Mouse (Mus musculus): Measurements from ENCODE around the gene Rab19. TPM values are rescaled to one million over a fixed set of nuclear protein-coding genes. Genes with fewer than 3 reads are reported as not detected.
"Not testable (repeated sequence)": the region's sequence is repeated elsewhere in the genome, so short reads cannot be mapped to it uniquely, and the experiment has no call there.

Gene Rab19
- polyA plus RNA-seq, 1 experiment from 2014 or later: 5.1 TPM

DNA sequence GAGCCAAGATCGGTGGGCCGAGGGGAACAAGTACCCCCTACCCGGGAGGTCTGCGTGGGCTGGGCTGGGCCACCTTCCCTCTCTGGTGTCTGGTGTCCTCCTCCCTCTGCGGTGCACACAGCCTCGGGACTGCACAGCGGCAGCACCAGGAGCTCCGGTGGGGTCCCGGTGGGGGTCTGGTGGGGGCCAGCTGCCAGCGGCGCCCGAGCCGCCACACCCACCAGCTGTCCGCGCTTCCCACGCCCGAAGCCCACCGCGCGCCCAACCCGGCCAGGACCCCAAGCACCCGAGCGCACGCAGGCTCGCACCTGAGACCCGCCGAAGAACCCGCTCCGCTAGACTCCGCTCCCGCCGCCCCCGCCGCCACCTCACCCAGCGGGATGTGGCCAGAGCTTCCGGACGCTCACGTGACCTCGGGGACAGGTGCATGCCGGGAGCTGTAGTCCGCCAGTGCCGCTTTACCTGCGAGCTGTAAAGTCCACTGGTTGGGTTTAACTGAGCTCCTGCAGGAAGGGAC is 3.6 kb upstream of the Rab19 start, which contains the start of gene Slc37a3:
Slc37a3 (minus strand) TSS at position 365 of the 517 bp plus-strand sequence.
- TF ChIP-seq CTCF (IDR thresholded peaks at IDR 0.05; ENCODE audit: low read depth): no peak
- no peak for TF ChIP-seq EP300 (optimal IDR thresholded peaks at IDR 0.05)
- Histone ChIP-seq H3K27ac (replicated peaks) (peak within 1 kb of the TSS; percentile 35), H3K9me3 (ENCODE audit: control insufficient read depth, low read length) (no peaks in the 10 kb centered on the region), H3K27me3 (ENCODE audit: control insufficient read depth, insufficient read depth, low read length) (no peaks in the 10 kb centered on the region), H3K9ac (ENCODE audit: low read length) (peak within 1 kb of the TSS; percentile 83), H3K4me2 (replicated peaks; ENCODE audit: low read depth) (peak within 1 kb of the TSS; percentile 93), H3K36me3 (ENCODE audit: control insufficient read depth, insufficient read depth, low read length) (no peaks in the 10 kb centered on the region), H3K4me3 (ENCODE audit: low read depth, low read length) (peak within 1 kb of the TSS; percentile 96), H3K4me1 (replicated peaks; ENCODE audit: control insufficient read depth, insufficient read depth) (no peaks in the 10 kb centered on the region; the same call in 1 of the 2 replicates)
- ATAC-seq (ENCODE audit: low FRiP score, low TSS enrichment) (peak; percentile 90), DNase-seq (ENCODE audit: low spot score) (peak; percentile 94)
- under 1% methylated on average over 42 of the region's 43 CpGs for WGBS

GRCm38 (mm10) chr6:39378161-39378835 is 2.7 kb upstream of the Rab19 start:
- DNase-seq (ENCODE audit: low spot score); H3K4me2 ChIP-seq (replicated peaks; ENCODE audit: low read depth); H3K4me3 ChIP-seq (ENCODE audit: low read depth, low read length); ATAC-seq (ENCODE audit: low FRiP score, low TSS enrichment); H3K27ac ChIP-seq (replicated peaks); H3K9ac ChIP-seq (ENCODE audit: low read length); H3K27me3 ChIP-seq (ENCODE audit: control insufficient read depth, insufficient read depth, low read length); H3K9me3 ChIP-seq (ENCODE audit: control insufficient read depth, low read length); H3K4me1 ChIP-seq (replicated peaks; ENCODE audit: control insufficient read depth, insufficient read depth); H3K36me3 ChIP-seq (ENCODE audit: control insufficient read depth, insufficient read depth, low read length): not testable (repeated sequence)
- 72% methylated on average over 13 of the region's 13 CpGs for WGBS

DNA sequence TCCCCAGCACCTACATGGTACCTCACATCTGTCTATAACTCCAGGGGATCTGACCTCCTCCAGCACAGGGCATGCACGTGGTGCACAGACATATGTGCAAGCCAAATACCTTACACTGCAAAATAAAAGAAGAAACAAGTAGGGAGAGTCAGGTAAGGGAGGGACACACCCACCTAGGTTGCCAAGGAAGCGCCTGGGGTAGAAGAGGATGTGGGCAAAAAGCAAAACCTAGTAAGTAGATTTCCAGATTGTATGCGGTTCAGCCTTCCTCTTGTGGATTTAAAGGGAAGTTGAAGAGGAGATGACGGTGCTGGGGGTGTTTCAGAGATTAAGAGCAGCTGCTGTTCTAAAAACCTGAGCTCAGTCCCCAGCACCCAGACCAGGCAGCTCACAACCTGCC is 1.8 kb upstream of the Rab19 start:
- ATAC-seq (ENCODE audit: low FRiP score, low TSS enrichment) (no peak), DNase-seq (ENCODE audit: low spot score) (no peak)
- no peaks in the 10 kb centered on the region; the same call in 1 of the 2 replicates for H3K4me1 ChIP-seq (replicated peaks; ENCODE audit: control insufficient read depth, insufficient read depth)
- H3K27me3 ChIP-seq (ENCODE audit: control insufficient read depth, insufficient read depth, low read length): no peaks in the 10 kb centered on the region
- H3K9ac ChIP-seq (ENCODE audit: low read length): no peak overlapping the region
- no peak for TF ChIP-seq EP300 (optimal IDR thresholded peaks at IDR 0.05)
- no peak for TF ChIP-seq CTCF (IDR thresholded peaks at IDR 0.05; ENCODE audit: low read depth)
- H3K9me3 ChIP-seq (ENCODE audit: control insufficient read depth, low read length): no peaks in the 10 kb centered on the region
- H3K4me3 ChIP-seq (ENCODE audit: low read depth, low read length): no peak overlapping the region
- H3K4me2 ChIP-seq (replicated peaks; ENCODE audit: low read depth): no peak overlapping the region
- WGBS: 54% methylated on average over 4 of the region's 4 CpGs
- H3K27ac ChIP-seq (replicated peaks): no peak overlapping the region
- no peaks in the 10 kb centered on the region for H3K36me3 ChIP-seq (ENCODE audit: control insufficient read depth, insufficient read depth, low read length)

DNA sequence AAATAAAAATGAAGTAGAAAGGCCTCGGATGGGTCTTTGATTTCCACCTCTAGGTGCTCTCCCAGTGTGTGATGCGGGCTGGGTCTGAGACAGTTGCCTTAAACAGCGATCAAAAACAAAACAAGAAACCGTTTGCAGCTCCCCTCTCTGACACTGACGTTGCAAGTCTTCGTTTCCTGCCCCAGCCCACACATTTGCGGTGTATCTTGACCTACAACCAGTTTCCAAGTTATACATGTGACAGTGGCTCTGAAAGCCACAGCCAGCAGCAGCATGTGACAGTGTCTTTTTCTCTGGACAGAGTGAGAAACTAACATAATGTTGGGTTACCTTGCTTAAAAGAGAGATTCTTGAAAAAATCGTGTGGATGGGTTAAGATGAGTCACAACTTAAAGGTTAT is 1.2 kb upstream of the Rab19 start:
- H3K9me3 ChIP-seq (ENCODE audit: control insufficient read depth, low read length): no peaks in the 10 kb centered on the region
- DNase-seq (ENCODE audit: low spot score) (no peak), ATAC-seq (ENCODE audit: low FRiP score, low TSS enrichment) (no peak)
- no peak overlapping the region for H3K4me2 ChIP-seq (replicated peaks; ENCODE audit: low read depth)
- H3K4me1 ChIP-seq (replicated peaks; ENCODE audit: control insufficient read depth, insufficient read depth): no peaks in the 10 kb centered on the region; the same call in 1 of the 2 replicates
- H3K4me3 ChIP-seq (ENCODE audit: low read depth, low read length): no peak overlapping the region
- TF ChIP-seq EP300 (optimal IDR thresholded peaks at IDR 0.05) (no peak), CTCF (IDR thresholded peaks at IDR 0.05; ENCODE audit: low read depth) (no peak)
- H3K27me3 ChIP-seq (ENCODE audit: control insufficient read depth, insufficient read depth, low read length): no peaks in the 10 kb centered on the region
- no peak overlapping the region for H3K9ac ChIP-seq (ENCODE audit: low read length)
- WGBS: 77% methylated on average over 8 of the region's 8 CpGs
- H3K27ac ChIP-seq (replicated peaks): no peak overlapping the region
- no peaks in the 10 kb centered on the region for H3K36me3 ChIP-seq (ENCODE audit: control insufficient read depth, insufficient read depth, low read length)

DNA sequence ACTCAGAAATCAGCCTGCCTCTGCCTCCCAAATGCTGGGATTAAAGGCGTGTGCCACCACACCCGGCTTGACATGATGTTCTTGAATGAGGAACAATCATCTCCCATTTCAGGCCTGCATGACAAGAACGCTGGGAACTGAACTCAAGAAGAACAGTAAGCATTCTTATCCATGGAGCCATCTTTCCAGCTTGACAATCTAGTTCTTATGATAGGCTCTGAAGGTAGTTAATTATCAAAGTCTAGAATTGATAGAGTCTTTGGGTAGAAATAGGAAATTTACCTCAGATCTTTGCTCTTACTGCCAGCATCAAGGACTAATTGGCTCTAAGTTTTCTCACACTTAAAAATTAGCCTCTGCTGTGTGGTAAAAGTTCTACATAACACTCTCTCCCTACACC is 699 bp upstream of the Rab19 start:
- no peak overlapping the region for H3K27ac ChIP-seq (replicated peaks)
- no peaks in the 10 kb centered on the region for H3K9me3 ChIP-seq (ENCODE audit: control insufficient read depth, low read length)
- H3K36me3 ChIP-seq (ENCODE audit: control insufficient read depth, insufficient read depth, low read length): no peaks in the 10 kb centered on the region
- TF ChIP-seq CTCF (IDR thresholded peaks at IDR 0.05; ENCODE audit: low read depth): no peak
- TF ChIP-seq EP300 (optimal IDR thresholded peaks at IDR 0.05): no peak
- H3K4me1 ChIP-seq (replicated peaks; ENCODE audit: control insufficient read depth, insufficient read depth): no peaks in the 10 kb centered on the region; the same call in 1 of the 2 replicates
- H3K4me2 ChIP-seq (replicated peaks; ENCODE audit: low read depth): no peak overlapping the region
- DNase-seq (ENCODE audit: low spot score) (no peak), ATAC-seq (ENCODE audit: low FRiP score, low TSS enrichment) (no peak)
- no peak overlapping the region for H3K9ac ChIP-seq (ENCODE audit: low read length)
- H3K27me3 ChIP-seq (ENCODE audit: control insufficient read depth, insufficient read depth, low read length): no peaks in the 10 kb centered on the region
- no peak overlapping the region for H3K4me3 ChIP-seq (ENCODE audit: low read depth, low read length)
- WGBS: 91% methylated on average over 3 of the region's 3 CpGs

GRCm38 (mm10) chr6:39389988-39390387 is 9.0 kb downstream of the Rab19 start:
- Histone ChIP-seq H3K9me3 (ENCODE audit: control insufficient read depth, low read length) (no peaks in the 10 kb centered on the region), H3K4me3 (ENCODE audit: low read depth, low read length) (no peak overlapping the region), H3K27ac (replicated peaks) (no peak overlapping the region), H3K27me3 (ENCODE audit: control insufficient read depth, insufficient read depth, low read length) (no peaks in the 10 kb centered on the region), H3K9ac (ENCODE audit: low read length) (no peak overlapping the region), H3K4me1 (replicated peaks; ENCODE audit: control insufficient read depth, insufficient read depth) (no peaks in the 10 kb centered on the region), H3K36me3 (ENCODE audit: control insufficient read depth, insufficient read depth, low read length) (no peaks in the 10 kb centered on the region), H3K4me2 (replicated peaks; ENCODE audit: low read depth) (no peak overlapping the region)
- no peak for ATAC-seq (ENCODE audit: low FRiP score, low TSS enrichment)
- 93% methylated on average over 2 of the region's 2 CpGs for WGBS
- no peak for DNase-seq (ENCODE audit: low spot score)
- TF ChIP-seq CTCF (IDR thresholded peaks at IDR 0.05; ENCODE audit: low read depth) (no peak), EP300 (optimal IDR thresholded peaks at IDR 0.05) (no peak)

Measured in stomach, postnatal 0 days (tissue).